Mouse (Mus musculus) frontal cortex, postnatal 25 days (tissue): ENCODE data around the gene Tes3-ps.

Source experiments
- DNase-seq, 2 experiments: peaks; one replicate each; pipeline ENCODE4 v3.0.0; 2022; ENCODE audit warnings: low spot score in 2 of 2

Gene Tes3-ps

GRCm38 (mm10) chr13:49492376-49493368 lies at the start of gene Tes3-ps:
Gene Tes3-ps (plus strand): TSS chr13:49493318.
- no peak for DNase-seq

DNA sequence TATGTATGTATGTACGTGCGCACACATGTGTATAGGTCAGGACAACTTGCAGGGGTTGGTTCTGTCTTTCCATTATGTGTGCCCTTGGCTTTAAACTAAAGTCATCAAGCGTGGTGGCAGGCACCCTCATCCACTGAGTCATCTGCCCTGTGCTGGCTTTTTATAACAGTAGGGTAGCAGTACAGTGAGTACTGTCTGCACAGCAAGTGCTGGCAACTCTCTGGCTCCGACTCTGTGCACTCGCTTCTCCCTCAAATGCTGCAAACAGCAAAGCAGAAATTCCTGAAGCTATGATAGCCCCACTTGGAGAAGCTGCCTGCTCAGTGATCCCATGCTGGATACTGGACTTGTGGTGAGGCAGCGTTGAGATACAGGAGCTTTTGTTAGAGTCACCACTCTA lies 48.7 kb upstream of the Tes3-ps start:
- no peak for DNase-seq

- DNase-seq: peak; percentile 67 to 76
Observed at GRCm38 (mm10) chr13:49449318-49449749, 43.8 kb upstream of the Tes3-ps start.

DNA sequence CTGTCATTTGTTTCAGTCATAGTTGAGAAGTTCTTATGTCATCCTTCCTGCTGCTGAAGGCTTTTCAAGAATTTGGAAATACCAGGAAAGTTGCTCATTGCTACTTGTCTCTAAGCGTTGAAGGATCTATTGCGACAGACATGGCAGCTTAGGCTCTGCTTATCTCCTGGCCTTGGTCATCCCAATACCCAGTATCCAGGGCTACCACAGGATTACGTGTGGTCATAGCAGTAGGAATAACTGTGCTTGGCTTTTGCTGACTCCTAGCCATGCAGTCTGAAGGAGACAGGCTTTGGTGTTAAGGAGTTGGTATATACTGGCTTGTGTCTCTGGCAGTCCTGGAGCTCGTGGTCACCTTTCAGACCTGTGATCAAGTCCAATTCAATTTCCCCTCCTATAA lies 32.8 kb upstream of the Tes3-ps start:
- DNase-seq: no peak

DNA sequence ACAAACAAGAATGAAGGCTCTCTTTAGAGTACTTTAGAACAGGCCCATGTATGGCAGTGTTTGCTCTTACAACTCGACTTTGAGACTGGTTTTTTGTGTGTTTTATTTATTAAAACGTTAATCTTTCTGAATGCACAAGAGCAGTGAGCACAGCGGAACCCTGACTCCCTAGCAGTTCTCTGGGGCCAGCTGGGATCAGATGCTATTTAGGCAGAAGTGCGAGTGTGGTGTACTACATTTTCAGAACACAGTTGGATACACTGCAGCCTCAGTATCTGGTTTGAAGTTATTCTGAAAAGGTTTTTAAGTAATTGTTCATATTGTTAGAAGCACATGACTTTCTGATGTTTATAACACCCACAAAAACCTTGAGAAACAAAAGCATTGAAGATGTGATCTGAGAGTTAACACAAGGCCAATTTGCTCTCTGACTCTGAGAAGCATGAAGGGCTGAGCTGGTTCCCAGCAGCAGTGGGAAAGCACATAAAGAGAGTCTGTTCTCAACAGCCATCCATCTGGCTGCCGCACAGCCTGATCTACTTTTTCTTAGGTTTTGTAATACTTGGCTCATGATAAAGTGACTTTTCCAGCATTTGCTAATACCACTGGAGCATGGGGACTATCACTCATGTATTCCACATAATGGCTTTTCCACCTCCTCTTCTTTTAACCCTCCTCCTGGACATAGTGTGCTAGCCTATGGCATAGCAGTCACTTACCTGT lies 32.3 kb upstream of the Tes3-ps start:
- no peak for DNase-seq

DNA sequence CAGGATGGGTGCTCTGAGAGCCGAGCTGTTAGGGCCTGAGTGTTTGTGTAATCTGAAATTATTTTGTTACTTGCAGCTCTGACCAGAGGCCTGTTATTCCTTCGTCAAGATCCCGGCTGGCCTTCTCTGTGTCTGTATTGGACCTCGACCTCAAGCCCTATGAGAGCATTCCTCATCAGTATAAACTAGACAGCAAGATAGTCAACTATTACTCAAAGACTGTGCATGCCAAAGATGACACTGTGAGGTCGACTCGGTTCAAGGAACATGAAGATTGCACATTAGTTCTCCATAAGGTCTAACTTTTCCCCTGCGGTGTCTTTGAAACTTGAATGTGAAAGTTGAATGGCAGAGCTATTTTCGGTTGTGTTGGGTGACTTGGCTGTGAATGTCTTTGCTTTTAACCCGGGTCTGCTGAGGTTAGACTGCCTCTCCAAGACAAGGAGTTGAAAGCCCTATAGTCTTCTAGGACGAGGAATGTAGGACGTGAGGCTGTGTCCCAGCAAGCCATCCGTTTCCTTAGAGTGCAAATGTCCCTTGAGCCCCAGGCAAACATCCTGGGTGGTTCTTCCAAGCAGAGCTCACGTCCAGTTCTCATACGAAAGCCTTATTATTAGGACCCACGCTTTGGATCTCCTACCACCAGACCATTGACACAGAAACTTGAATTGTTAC lies 31.5 kb upstream of the Tes3-ps start:
- no peak for DNase-seq

- DNase-seq: no peak
Observed at GRCm38 (mm10) chr13:49462921-49463320, 30.2 kb upstream of the Tes3-ps start.

DNA sequence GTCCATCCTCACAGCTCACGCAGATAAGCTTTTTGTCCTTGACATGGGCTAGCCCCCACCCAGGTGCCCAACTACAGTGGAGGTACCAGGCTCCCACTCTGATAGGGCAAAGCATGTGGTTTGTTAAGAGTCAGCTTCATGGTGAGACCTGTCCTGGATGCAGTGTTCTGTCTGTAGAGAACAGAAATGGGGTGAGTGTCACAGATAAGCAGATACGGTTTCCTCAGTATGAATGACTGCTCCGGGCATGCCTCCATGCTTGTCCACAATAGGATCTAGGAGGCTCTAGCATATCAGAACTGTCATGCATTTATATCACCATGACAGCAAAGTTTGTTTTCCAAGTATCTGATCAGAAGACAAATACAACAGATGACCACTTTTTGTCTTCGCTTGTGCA lies 27.2 kb upstream of the Tes3-ps start:
- DNase-seq: no peak

GRCm38 (mm10) chr13:49466393-49467075 lies 26.6 kb upstream of the Tes3-ps start:
- no peak for DNase-seq

DNA sequence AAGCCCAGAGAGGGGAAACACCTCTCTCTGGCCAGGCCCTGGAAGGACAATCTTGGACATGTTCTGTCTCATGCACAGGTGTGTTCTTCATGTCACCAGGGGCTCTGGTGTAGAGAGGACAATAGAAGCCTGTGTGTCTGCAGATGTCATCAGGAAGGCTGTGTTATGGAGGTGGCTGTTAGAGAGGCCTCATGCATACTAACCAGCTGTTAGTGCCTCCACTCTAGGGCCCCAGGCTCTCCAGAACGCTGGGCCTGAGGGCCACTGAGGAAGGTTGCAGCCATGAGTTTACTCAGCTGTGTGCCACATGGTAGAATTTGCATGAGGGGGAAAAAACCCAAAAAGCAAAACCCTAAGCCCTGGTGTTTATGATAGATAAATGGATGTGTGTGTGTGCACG lies 25.5 kb upstream of the Tes3-ps start:
- no peak for DNase-seq

DNA sequence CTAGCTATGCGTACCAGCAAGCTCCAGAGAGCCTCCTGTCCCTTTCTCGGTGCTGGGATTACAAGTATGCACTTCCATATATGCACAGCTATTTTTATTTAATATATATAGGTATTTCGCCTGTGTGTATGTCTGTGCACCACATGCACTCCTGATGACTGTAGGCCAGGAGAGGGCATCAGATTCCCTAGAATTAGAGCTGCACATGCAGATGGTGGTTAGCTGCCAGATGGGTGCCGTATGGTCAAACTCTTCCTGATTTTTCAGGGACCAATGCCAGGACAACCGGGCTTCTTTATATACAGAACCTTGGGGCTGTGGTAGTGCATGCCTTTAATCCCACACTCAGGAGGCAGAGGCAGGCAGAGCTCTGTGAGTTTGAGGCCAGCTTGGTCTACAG lies 24.1 kb upstream of the Tes3-ps start:
- no peak for DNase-seq

DNA sequence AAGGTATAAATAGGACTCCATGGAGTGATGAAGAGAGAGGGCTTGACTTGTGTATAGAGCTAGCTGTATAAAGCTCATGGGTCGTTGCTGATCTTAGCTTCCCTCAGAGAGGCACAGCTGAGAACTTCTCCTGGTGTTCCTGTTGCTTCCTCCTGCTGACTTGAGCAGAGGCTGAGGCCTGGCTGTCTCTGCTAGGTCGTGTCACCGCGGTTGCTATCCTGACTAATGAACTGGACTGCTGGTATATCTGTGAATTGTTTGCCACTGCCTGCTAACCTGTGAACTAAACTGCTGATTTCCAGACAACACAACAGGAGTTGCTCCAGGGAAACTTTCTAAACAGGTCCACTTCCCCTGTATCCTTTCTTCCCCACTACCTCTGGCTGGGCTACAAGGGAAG lies 22.8 kb upstream of the Tes3-ps start:
- DNase-seq: no peak

- DNase-seq: no peak
Observed at GRCm38 (mm10) chr13:49470806-49471205, 22.3 kb upstream of the Tes3-ps start.

DNA sequence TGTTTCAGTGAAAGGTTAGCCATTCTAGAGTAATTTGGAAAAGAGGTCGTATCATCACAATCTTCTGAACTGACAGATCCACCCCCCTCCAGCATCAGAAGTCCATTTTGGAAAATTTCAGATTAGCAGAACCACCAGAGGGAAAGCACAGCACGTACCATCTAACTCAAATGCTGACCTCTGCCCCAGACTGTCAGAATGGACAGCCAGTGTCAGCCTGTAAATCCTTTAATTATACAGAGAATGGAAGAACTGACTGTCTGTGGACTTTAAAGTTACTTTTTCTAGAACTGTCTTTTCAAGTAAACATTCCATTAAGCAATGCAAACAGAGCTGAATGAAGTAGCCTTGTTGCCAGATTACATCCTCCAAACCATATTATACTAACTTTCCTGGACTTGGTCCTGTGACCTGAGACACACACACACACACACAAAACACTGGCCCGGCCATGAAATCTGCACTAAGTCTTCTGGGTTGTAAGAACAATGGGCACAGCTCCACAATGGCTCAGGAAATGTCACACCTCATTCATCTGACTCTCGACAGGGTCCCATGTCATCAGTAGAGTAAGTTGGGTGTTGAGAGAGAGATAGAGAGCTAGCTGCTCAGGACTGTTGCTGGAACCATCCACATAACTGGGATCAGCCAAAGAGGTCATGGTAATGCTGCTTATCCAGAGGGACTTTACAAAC lies 21.0 kb upstream of the Tes3-ps start:
- DNase-seq: no peak

GRCm38 (mm10) chr13:49472676-49473005 lies 20.5 kb upstream of the Tes3-ps start:
- DNase-seq: no peak

DNA sequence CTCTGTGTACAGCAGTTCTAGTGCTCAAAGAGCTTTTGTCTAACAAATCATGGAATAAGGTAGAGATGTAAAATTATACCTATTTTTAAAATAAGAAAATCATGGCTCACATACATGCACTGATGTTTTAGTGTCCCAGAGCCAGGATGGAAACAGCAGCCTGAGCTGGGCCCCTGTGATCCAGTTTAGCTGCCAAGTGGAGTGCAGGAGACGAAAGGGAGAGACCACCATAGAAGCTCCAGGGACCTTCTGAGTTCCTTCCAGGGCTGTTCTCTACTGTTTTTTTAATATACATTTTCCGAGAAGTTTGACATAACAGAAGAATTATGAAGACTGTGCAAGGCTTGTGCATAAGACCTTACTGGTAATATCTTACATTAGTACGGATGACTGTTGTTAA lies 15.2 kb upstream of the Tes3-ps start:
- DNase-seq: no peak

- DNase-seq: no peak
Observed at GRCm38 (mm10) chr13:49478851-49479374, 14.2 kb upstream of the Tes3-ps start.

GRCm38 (mm10) chr13:49479399-49479798 lies 13.7 kb upstream of the Tes3-ps start:
- no peak for DNase-seq

- DNase-seq: no peak
Observed at GRCm38 (mm10) chr13:49480057-49480456, 13.1 kb upstream of the Tes3-ps start.

- no peak for DNase-seq
Observed at GRCm38 (mm10) chr13:49480551-49480950, 12.6 kb upstream of the Tes3-ps start.

GRCm38 (mm10) chr13:49485388-49485787 lies 7.7 kb upstream of the Tes3-ps start:
- DNase-seq: no peak
